Mouse (Mus musculus): ENCODE measurements at regions not wholly inside any gene's neighbourhood (a gene's known extent, or its start where the extent isn't known, plus 50 kb on each side); places are given as distances from the start of the nearest gene placed in this dataset.
"Not testable (repeated sequence)": the region's sequence is repeated elsewhere in the genome, so short reads cannot be mapped to it uniquely, and the experiment has no call there.

- no peak for DNase-seq (ENCODE audit: low read depth)
These were observed 150.0 kb downstream of the Kcnrg start for GRCm38 (mm10) chr14:61757086-61757822.

DNA sequence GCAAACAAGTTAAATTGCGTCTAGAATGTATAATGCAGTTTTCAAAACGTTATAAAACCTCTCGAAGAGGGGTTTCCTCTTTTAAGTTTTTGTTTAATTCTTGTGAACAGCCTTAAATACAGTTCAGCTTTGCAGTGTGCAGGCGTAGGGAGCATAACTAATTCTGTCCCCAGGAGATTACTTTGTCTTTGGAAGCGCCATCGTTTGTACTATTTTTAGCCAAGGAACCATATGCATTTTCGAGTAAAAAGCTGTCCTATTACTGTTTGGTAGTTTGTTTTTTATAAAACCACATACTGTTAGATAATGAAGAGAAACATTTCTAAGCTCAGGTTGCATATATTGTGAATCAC lies 150.5 kb downstream of the Kcnrg start:
- DNase-seq (ENCODE audit: low read depth), result no peak

DNA sequence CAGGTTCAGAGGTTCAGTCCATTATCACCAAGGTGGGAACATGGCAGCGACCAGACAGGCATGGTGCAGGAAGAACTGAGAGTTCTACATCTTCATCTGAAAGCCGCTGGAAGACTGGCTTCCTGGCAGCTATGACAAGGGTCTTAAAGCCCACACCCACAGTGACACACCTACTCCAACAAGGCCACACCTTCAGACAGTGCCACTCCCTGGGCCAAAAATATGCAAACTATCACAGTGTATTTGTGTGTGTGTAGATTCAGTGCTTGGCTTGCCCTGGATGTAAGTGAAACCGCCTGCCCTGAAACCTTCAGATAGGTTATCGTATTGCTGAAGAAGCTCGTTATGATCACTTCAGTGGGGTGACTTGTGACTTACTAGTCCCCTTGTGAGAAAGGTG lies 151.3 kb downstream of the Kcnrg start:
- DNase-seq (ENCODE audit: low read depth), result no peak

DNA sequence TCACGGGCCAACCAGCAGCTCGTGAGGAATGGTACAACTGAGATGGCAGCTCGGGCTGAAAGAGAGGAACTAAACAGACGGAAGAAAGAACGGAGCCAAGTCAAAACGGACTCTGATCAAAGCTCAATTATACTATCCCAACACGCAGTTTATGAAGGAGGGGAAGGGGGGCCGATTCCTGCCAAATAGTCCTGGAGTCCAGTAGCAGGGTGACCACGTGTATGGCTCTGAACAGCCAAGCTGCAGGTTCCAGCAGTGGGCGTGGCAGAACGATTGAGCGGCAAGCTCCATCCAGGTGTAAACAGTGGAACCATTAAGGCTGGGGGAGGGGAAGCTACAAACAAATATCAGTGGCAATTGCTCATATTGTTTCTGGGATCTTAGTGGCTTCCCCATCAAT lies 152.9 kb downstream of the Kcnrg start:
- not testable (repeated sequence) for DNase-seq (ENCODE audit: low read depth)

GRCm38 (mm10) chr14:61762076-61762475 lies 154.8 kb downstream of the Kcnrg start:
- no peak for DNase-seq (ENCODE audit: low read depth)

GRCm38 (mm10) chr14:61769881-61770280 lies 162.6 kb downstream of the Kcnrg start:
- DNase-seq (ENCODE audit: low read depth), result no peak

- no peak for DNase-seq (ENCODE audit: low read depth)
These were observed 166.9 kb downstream of the Kcnrg start for GRCm38 (mm10) chr14:61774171-61774570.

- no peak for DNase-seq (ENCODE audit: low read depth)
These were observed 171.4 kb downstream of the Kcnrg start for GRCm38 (mm10) chr14:61778618-61779017.

GRCm38 (mm10) chr14:61783206-61783605 lies 175.9 kb downstream of the Kcnrg start:
- DNase-seq (ENCODE audit: low read depth), result no peak

DNA sequence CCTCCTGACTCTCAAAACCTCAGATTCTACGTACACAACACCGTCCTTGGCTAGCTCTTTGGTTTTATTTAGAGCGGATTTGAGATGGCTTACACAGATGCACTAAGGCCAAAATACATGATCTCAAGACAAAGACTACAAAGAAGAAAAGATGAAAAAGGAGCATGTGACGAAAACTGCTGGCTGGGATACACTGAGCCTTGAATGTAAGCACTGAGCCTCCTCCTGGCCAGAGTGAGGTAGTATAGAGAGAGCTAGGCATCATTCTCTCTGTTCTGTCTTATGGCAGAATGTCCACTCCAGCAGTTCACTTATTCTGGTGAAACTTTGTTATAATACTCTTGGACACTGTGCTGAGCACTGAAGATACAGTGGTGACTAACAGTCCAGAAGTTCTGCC lies 177.4 kb downstream of the Kcnrg start:
- no peak for DNase-seq (ENCODE audit: low read depth)

DNA sequence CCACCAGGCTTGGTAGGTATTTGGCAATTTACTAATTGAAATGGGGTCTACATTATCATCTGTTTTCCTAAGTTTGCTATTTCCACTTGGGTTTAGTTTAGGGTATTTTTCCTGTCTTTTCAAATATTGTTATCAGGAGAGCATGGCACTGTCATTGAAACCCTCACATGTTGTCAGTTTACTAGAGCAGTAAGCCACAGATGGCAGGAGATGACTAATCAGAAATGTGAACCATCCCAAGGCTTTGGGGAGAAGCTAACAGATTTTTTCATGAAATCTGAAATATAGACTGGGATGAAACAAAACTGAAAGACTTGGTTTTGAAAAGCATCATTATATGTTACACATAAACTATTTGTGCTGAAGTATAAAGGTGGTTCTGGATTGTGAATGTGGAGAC lies 178.8 kb downstream of the Kcnrg start:
- no peak for DNase-seq (ENCODE audit: low read depth)

DNA sequence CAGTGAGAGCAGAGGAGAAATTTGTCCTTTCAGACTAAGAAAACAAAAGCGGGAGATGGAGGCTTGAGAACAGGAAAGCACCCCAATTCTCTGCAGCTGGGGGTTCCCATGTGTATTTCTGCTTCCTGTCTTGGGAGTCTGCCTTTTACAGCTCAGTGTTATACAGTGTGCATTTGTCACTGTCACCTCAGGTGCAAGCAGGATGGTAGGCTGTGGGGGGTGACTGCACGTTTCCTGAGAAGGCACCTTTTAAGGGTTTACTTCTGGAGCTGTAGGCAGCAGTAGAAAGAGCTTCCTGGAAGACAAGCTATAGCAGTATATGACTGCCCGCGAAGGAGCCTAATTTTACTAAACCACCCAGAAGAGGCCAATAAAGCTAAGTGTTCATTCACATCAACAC lies 180.5 kb downstream of the Kcnrg start:
- DNase-seq (ENCODE audit: low read depth), result no peak

DNA sequence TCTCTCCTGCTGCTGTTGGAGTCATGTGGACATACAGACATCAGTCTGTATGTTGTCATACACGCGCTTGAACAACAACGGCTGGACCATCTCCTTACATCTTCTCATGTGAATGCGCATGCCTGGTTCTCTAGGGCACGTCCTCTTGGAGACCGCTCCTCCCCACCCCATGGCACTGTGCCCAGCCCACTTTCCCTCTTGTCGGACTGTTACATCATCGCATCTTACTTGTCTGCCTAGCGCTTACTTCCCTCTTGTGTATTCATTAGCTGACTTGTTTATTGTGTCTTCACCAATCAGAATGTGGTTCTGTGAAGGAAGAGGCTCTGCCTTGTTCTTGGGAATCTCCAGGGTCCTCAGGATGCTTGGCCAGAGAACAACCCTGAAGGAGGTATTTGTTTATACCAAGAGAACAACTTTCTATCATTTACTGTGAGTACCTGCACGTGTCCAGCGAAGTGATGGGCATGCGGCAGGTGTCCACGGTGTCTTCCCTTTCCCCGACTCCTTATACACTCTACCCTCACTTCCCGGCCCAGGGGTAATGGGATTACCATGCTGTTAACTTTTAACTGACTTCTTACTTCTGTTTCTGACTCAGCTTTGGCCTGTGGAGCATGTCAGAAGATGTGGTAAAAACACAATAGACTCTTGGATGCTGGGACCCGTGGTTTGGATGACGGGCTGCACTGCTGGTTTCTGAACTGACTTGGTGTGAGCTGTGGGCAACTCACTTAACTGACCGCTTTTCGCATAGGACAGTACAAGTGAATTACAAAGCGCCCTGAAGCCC lies 181.9 kb downstream of the Kcnrg start:
- DNase-seq (ENCODE audit: low read depth), result no peak

DNA sequence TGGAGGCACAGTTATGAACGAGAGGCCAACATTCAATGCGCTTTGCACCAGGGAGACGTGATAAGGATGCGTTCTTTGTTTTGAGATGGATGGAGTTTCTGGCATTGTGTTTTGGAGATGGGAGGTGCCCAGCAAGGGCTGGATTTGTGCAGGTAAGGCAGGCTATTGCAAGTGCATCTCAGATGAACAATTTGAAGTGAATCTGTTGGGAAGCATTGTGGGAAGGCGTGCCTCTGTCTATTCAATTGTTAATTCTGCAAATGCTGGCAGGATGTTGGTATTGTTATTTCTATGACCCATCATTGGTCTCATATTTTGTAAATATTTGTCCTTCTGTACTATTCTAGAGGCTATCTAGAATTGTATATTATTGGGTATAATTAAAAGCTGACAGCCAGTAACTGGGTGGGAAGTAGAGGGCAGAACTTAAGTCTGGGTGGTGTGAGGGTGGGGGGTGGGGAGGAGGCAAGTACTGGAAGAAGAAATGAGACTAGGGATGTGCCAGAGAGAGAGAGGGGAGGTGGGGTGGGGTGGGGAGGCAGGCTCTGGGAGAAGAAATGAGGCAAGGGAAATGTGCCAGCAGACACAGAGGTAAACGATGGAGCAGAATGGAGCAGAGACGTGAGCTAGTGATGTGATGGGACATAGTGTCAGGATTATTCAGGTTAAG lies 188.9 kb downstream of the Kcnrg start:
- no peak for DNase-seq (ENCODE audit: low read depth)

DNA sequence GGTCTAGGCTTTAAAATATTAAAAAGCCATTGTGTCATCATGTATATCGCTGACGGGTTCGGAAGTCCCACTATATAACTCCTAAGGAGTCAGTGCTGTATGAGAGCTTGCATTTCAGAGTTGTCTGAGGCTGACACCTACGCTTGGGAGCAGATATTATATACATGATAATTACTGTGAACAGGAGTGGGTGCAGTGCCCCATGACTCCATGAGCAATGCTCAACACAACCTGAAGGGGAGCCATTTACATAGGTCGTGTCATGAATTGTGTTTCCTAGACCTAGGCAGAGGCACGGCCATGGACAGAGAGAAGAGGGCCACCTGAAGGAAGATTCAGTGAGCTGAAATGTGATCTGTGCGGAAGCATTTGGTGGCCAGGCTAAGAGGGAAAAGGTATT lies 189.4 kb downstream of the Kcnrg start:
- no peak for DNase-seq (ENCODE audit: low read depth)

DNA sequence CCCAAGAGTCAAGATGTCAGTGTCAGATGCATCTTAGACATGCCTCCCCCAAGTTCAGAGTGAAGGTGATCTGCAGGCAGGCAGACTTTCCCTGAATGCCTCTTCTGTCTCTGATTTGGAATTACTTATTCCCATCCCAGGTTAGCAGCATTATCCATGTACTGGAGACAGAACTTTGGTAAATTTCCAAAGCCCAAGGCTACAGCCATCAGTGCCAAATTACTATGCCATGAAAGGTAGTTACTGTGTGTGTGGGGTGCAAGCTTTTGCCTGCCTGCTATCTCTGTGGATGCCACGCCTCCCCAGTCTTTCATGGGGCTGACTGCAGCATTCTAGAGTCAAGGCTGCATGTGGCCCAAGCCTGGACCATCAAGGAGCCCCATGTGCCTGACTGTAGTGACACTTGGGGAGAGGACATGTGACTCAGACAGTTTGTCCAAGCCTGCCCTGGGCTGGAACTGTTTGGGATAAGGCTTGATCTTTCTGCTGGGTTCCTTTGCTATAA lies 196.2 kb downstream of the Kcnrg start:
- DNase-seq (ENCODE audit: low read depth), result no peak

- no peak for DNase-seq (ENCODE audit: low read depth)
These were observed 198.2 kb downstream of the Kcnrg start for GRCm38 (mm10) chr14:61805433-61805832.

DNA sequence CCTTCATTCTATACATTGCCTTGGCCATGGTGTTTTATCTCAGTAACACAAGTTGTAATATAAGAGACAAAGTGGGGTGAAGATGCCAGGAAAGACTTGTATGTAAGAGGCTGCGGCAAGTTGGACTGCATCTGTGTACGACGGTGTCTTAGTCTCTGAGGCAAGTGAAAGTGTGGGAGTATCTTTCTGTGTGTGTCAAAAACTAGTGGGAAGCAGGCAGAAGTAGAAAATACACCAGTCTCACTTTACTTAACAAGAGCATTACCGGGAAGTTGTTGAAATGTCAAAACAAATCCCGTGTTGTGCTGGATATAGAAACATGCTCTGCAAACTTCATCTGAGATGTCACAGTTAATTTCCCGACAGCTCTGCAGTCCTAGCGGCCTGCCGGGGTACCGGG lies 200.9 kb downstream of the Kcnrg start:
- DNase-seq (ENCODE audit: low read depth), result no peak

DNA sequence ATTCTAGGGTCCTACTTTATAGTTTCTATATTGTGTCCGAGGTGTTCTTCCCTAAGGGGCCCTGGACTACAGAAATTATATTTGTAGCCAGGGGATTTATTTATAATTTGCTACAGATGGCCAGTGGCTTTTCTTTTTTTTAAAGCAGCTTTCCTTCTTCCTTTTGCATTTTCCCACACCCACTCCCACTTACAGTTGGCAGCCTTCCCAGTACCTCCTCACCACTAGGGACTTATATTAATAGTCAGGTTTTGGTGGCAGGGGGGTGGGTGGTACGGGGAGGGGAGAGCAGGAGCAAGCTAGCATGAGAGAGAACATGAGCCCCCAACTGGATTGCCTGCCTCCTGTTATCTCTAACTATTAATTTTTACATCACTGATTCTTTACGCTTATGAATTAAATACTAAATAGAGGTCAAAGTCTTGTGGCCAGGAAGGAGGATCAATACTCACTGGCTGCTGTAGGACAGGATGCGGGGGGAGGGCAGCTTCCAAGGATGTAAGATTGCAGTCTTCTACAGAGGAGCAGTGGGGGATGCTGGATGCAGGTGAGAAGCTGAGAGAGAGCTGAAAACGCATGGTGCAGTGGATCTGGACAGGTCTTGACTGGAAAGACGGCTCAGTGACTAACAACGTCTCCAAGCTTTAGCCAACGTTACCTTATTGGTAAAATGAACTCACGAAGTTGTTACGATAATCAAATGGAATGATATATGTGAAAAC lies 202.6 kb downstream of the Kcnrg start:
- no peak for DNase-seq (ENCODE audit: low read depth)

DNA sequence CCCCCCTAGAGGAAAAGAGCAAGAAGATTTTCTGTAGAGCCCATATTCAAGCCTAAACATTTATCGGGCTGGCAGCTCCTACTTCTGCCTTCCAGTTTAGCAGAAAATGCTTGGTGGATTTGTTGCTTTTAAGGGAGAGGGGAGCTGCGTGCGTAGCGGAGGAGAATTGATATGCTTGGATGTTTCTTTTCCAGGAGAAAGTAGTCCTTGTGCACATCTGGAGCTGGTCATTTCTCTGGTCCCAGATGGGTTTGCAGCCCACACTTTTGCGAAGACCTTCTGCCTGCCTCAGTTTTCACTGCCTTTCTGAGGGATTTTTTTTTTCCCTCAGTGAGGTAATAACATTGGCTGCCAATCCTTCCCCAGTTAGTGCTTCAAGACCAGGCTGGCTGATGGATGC lies 203.6 kb downstream of the Kcnrg start:
- no peak for DNase-seq (ENCODE audit: low read depth)

DNA sequence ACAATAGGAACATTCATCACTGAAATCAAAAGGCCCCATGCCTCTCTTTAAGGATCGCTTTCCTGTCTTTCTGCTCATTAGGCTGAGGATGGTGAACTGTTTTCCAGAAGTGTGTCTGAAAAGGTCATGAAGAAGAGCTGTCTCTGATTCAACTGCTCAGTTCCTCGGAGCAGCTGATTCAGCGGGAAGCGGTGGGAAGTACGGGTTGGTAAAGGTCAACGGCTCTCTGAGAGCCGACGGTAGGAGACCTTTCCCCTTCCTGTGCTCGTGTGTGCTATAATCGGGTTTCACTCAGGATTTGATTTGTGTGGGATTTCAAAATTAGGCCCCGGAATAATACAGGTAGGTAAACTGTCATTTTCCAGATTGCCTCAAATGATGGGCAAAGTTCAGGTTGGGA lies 210.5 kb downstream of the Kcnrg start:
- DNase-seq (ENCODE audit: low read depth), result no peak

DNA sequence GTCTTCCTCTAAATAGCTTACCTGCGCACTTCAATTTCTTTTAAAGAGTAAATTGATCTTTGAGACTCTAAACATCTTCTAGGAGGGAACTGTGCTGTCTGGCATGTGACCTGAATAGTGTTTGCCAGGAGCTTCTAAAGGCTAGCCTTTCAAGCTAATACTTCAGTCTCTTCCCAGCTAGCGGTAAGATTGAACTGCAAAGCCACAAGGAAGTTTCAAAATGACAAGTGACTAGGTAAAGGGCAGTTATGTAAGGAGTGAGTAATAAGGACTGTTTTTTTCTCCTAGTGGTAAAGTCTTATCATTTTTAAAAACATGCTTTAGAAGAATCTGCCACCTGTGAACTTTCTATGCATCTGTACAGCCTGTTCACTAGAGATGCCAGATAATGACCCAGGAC lies 211.1 kb downstream of the Kcnrg start:
- no peak for DNase-seq (ENCODE audit: low read depth)

Data from c-Kit-positive CD71-negative TER-119-negative erythroid progenitor cells, embryonic 14.5 days (primary cell).